In the genomic region with DNA sequence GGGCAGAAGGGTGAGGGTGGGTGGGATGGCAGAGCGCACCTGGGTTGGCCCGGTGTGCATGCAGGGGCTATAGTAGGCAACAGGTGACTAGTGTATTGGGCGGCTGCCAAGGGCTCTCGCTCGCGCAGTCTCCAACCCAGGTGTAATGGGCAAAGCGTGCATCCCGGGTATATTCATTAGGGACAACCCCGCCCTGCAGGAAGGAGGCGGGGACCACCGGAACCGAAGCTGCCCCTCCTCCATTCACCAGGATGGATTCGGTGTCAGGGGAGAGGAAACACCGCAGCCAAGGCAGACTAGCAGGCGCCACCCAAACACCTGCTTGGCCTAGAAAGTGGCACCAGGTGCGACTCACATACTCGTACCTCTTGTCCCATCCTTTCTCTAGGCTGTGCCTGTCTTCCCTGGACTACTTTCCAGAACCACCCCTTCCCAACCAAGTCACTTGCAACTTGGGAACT, we compare ENCODE assay signal across 8 mouse cellular contexts. TPM values are rescaled to one million over a fixed set of nuclear protein-coding genes. Genes with fewer than 3 reads are reported as not detected.
A peak's percentile ranks its signal among the peaks of the same experiment; 100 is the strongest.
DNase-seq lines count a peak whose midpoint lies in the region; ATAC-seq and TF ChIP-seq lines count a peak whose summit lies in the region.

No protein-coding gene starts in this region.

- no peaks in the 10 kb centered on the region for H3K79me2 ChIP-seq in CH12.LX (replicated peaks; ENCODE audit: control insufficient read depth, extremely low read depth, insufficient read depth, poor library complexity, severe bottlenecking)

- no peak for TF ChIP-seq POLR2A in CH12.LX (IDR thresholded peaks at IDR 0.05; ENCODE audit: low read depth, low read length)

- no peak for TF ChIP-seq CTCF in CH12.LX (conservative IDR thresholded peaks at IDR 0.05 in 1 of 2, IDR thresholded peaks at IDR 0.05 in 1 of 2; ENCODE audit: low read depth in 2 of 2, low read length in 2 of 2)

- no peaks in the 10 kb centered on the region for H3K9me3 ChIP-seq in CH12.LX (replicated peaks; ENCODE audit: low read length)
- H3K9me3 ChIP-seq in embryonic facial prominence, embryonic 13.5 days: no peaks in the 10 kb centered on the region
- H3K9me3 ChIP-seq in stomach, embryonic 16.5 days (replicated peaks; ENCODE audit: control insufficient read depth, low read length): no peaks in the 10 kb centered on the region

- no peak for TF ChIP-seq RAD21 in CH12.LX (IDR thresholded peaks at IDR 0.05; ENCODE audit: low read depth, low read length)

- peaks cover 12 to 35% of the 10 kb centered on the region in 2 experiments for H3K4me1 ChIP-seq in CH12.LX (ENCODE audit: control insufficient read depth in 1 of 2, insufficient read depth in 2 of 2)
- H3K4me1 ChIP-seq in embryonic facial prominence, embryonic 13.5 days: peaks cover 28% of the 10 kb centered on the region
- H3K4me1 ChIP-seq in stomach, embryonic 16.5 days (ENCODE audit: control insufficient read depth, insufficient read depth, low read length): peaks cover 18% of the 10 kb centered on the region

- DNase-seq in CH12.LX (ENCODE audit: extremely low read depth): no peak
- peak; percentile 91 for DNase-seq in adrenal gland, adult 2 months
- peak; percentile 18 to 22 for DNase-seq in heart, postnatal 36 days
- peak; percentile 35 to 47 for DNase-seq in layer of hippocampus, postnatal 14 days (ENCODE audit: low spot score in 2 of 2)
- peak; percentile 69 to 76 for DNase-seq in lung, postnatal 4 days

- in situ Hi-C loops in CH12.LX (cut with MboI; ENCODE audit: low pct_ligation_motif_present, low pct_unique_long_range_greater_than_20kb, low sequenced_read_pairs): loop anchor here (5.0 to 25.0 kb wide), 6 partner anchors 115 to 1195 kb away; no protein-coding TSS in a partner anchor

- ATAC-seq in embryonic facial prominence, embryonic 13.5 days (ENCODE audit: insufficient number of reproducible peaks, insufficient read depth, low FRiP score, low TSS enrichment, low read depth): peak; percentile 23; the same call in 1 of the 2 replicates
- ATAC-seq in stomach, embryonic 16.5 days (ENCODE audit: insufficient read depth, low FRiP score): peak; percentile 27; the same call in 1 of the 2 replicates
- ATAC-seq in monocyte, adult 5-6 weeks (replicated peaks; ENCODE audit: insufficient number of reproducible peaks, low FRiP score, low TSS enrichment, poor library complexity, severe bottlenecking): no peak

- H3K4me3 ChIP-seq in CH12.LX (replicated peaks in 1 of 3; ENCODE audit: low read depth in 2 of 3, low read length in 2 of 3, poor library complexity in 1 of 3): no peak overlapping the region
- H3K4me3 ChIP-seq in embryonic facial prominence, embryonic 13.5 days: peak overlapping the region; percentile 96
- peak overlapping the region; percentile 46 for H3K4me3 ChIP-seq in stomach, embryonic 16.5 days (replicated peaks; ENCODE audit: low read length)

- H3K36me3 ChIP-seq in CH12.LX (replicated peaks in 1 of 2; ENCODE audit: control insufficient read depth in 1 of 2, insufficient read depth in 1 of 2, low read length in 1 of 2): no peaks in the 10 kb centered on the region
- H3K36me3 ChIP-seq in embryonic facial prominence, embryonic 13.5 days: 0 out of 2 replicates have a peak, but pooled peaks cover 4% of the 10 kb centered on the region
- H3K36me3 ChIP-seq in stomach, embryonic 16.5 days (ENCODE audit: control insufficient read depth, insufficient read depth, low read length): no peaks in the 10 kb centered on the region

- 2% methylated on average over 17 of the region's 17 CpGs for WGBS in embryonic facial prominence, embryonic 13.5 days
- 5% methylated on average over 17 of the region's 17 CpGs for WGBS in stomach, embryonic 16.5 days

- H3K27me3 ChIP-seq in CH12.LX (replicated peaks): peaks cover 14% of the 10 kb centered on the region
- H3K27me3 ChIP-seq in embryonic facial prominence, embryonic 13.5 days: no peaks in the 10 kb centered on the region
- H3K27me3 ChIP-seq in stomach, embryonic 16.5 days (ENCODE audit: control insufficient read depth, insufficient read depth, low read length): no peaks in the 10 kb centered on the region

- H3K4me2 ChIP-seq in CH12.LX (ENCODE audit: insufficient read depth, low read depth, poor library complexity, severe bottlenecking): peak overlapping the region; percentile 31
- peak overlapping the region; percentile 72 for H3K4me2 ChIP-seq in embryonic facial prominence, embryonic 13.5 days
- peak overlapping the region; percentile 80 for H3K4me2 ChIP-seq in stomach, embryonic 16.5 days (ENCODE audit: low read depth, low read length)

- no peak overlapping the region for H3K9ac ChIP-seq in CH12.LX (ENCODE audit: insufficient read depth, low read depth)
- peak overlapping the region; percentile 67 for H3K9ac ChIP-seq in embryonic facial prominence, embryonic 13.5 days
- H3K9ac ChIP-seq in stomach, embryonic 16.5 days (ENCODE audit: low read length): peak overlapping the region; percentile 68

- intact Hi-C loops in heart, postnatal 36 days (cut with DNase I): loop anchor here (1.0 to 10.0 kb wide), 10 partner anchors 65 to 1352 kb away; no protein-coding TSS in a partner anchor

- dilution Hi-C loops in CH12.LX (cut with MboI; ENCODE audit: extremely low pct_ligation_motif_present, extremely low pct_unique_long_range_greater_than_20kb, low sequenced_read_pairs): no loop called here

- no peak overlapping the region for H3K27ac ChIP-seq in CH12.LX (ENCODE audit: insufficient read depth, low read depth)
- H3K27ac ChIP-seq in embryonic facial prominence, embryonic 13.5 days: peak overlapping the region; percentile 80
- H3K27ac ChIP-seq in stomach, embryonic 16.5 days (ENCODE audit: low read length): peak overlapping the region; percentile 80

- TF ChIP-seq EP300 in CH12.LX (IDR thresholded peaks at IDR 0.05; ENCODE audit: low read length): no peak

TF ChIP-seq in CH12.LX, 34 proteins besides CTCF, POLR2A, EP300 and RAD21:
- TF ChIP-seq MXI1 (IDR thresholded peaks at IDR 0.05; ENCODE audit: low read depth, low read length) (no peak), IRF4 (IDR thresholded peaks at IDR 0.05; ENCODE audit: low read depth, low read length) (no peak), ZNF384 (IDR thresholded peaks at IDR 0.05; ENCODE audit: low read depth, low read length) (no peak), ZMIZ1 (IDR thresholded peaks at IDR 0.05; ENCODE audit: low read depth, low read length) (no peak), PAX5 (IDR thresholded peaks at IDR 0.05; ENCODE audit: low read length) (no peak)

RNA-seq across cellular contexts. Expression of gene Id2, which starts 4.2 kb away (rescaled TPM):
- 11.5 and 12.4 TPM in 2 replicates for total RNA-seq in CH12.LX (2012; rRNA removed)
- 38.0 and 42.9 TPM in 2 replicates for total RNA-seq in CH12.LX (2014; rRNA removed)
- polyA plus RNA-seq in CH12.LX (2012; ENCODE audit: insufficient read length, low read depth): 13.7 and 14.2 TPM in 2 replicates
- total RNA-seq in adrenal gland, adult 2 months (2021): 100 to 1,000 TPM; 314 to 605 TPM
- 408 and 447 TPM in 2 replicates for polyA plus RNA-seq in adrenal gland, adult 2 months (2012; rRNA removed)
- polyA plus RNA-seq in embryonic facial prominence, embryonic 13.5 days (2015; fragmentation: Nextera tagmentation; extraction: Ambion mirVana): 494 and 543 TPM in 2 replicates
- total RNA-seq in heart, postnatal 36 days (2021): 10 to 100 TPM; 13.0 TPM
- total RNA-seq in layer of hippocampus, postnatal 14 days (2021): 100 to 1,000 TPM; 101 to 108 TPM
- 324 and 325 TPM in 2 replicates for polyA plus RNA-seq in stomach, embryonic 16.5 days (2015; fragmentation: Nextera tagmentation; extraction: Ambion mirVana)
- 239 to 512 TPM (median 247 TPM) in 3 replicates for total RNA-seq in monocyte, adult 5-6 weeks (2017)

Comparison
In these comparisons a context has a peak if more than half of its experiments do, and no peak if none do; other contexts are left out.
1. H3K4me3 ChIP-seq: peak in embryonic facial prominence, embryonic 13.5 days (single experiment) and stomach, embryonic 16.5 days (single experiment); none in CH12.LX (0 of 3).
2. Peak in every context shown above with its lines, with median percentiles within 50 percentile points of each other: H3K4me2 ChIP-seq.